Mouse (Mus musculus) heart, embryonic 15.5 days (tissue): ENCODE data around the gene R3hdm1. TPM values are rescaled to one million over a fixed set of nuclear protein-coding genes. Genes with fewer than 3 reads are reported as not detected.
"Not testable (repeated sequence)": the region's sequence is repeated elsewhere in the genome, so short reads cannot be mapped to it uniquely, and the experiment has no call there.

Source experiments
- ATAC-seq: fragments of 200-750 bp; cut with Nextera tagmentation; replicated peaks from 2 replicates; pipeline ENCODE4 v1.8.0; 2017; ENCODE audit warnings: low read depth, moderate TSS enrichment; ENCODE audit not compliant: insufficient number of reproducible peaks, insufficient read depth, low FRiP score
- H3K27ac ChIP-seq: fragments of 300-500 bp; sonication (generic); 2 replicates; pipeline ENCODE4 v1.5.1; 2015; ENCODE audit warnings: mild to moderate bottlenecking, inconsistent platforms
- H3K27me3 ChIP-seq: fragments of 300-500 bp; sonication (generic); 2 replicates; pipeline ENCODE4 v1.6.1; 2015; ENCODE audit warnings: inconsistent platforms
- H3K36me3 ChIP-seq: fragments of 300-500 bp; sonication (generic); 2 replicates; pipeline ENCODE4 v1.6.1; 2015; ENCODE audit warnings: mild to moderate bottlenecking, inconsistent platforms
- H3K4me1 ChIP-seq: fragments of 300-500 bp; sonication (generic); replicated peaks from 2 replicates; pipeline ENCODE4 v1.6.1; 2015; ENCODE audit warnings: inconsistent platforms
- H3K4me2 ChIP-seq: fragments of 300-500 bp; sonication (generic); 2 replicates; pipeline ENCODE4 v1.6.1; 2015; ENCODE audit warnings: inconsistent platforms, mild to moderate bottlenecking, moderate library complexity
- H3K4me3 ChIP-seq: fragments of 300-500 bp; sonication (generic); 2 replicates; pipeline ENCODE4 v1.5.1; 2015; ENCODE audit warnings: mild to moderate bottlenecking, inconsistent platforms
- H3K9ac ChIP-seq: fragments of 300-500 bp; sonication (generic); 2 replicates; pipeline ENCODE4 v1.6.1; 2015; ENCODE audit warnings: mild to moderate bottlenecking, inconsistent platforms
- H3K9me3 ChIP-seq: fragments of 300-500 bp; sonication (generic); replicated peaks from 2 replicates; pipeline ENCODE4 v1.6.1; 2016; ENCODE audit warnings: inconsistent platforms
- WGBS: fragments of 180-500 bp; shearing (Covaris S2); methylation state at CpG from one replicate; pipeline ENCODE4 v1.1.7; 2015; ENCODE audit warnings: mixed read lengths; 5-methylcytosine and 5-hydroxymethylcytosine counted together
- polyA plus RNA-seq: library from polyadenylated mRNA; unstranded; fragments of >200 nt; fragmentation: Nextera tagmentation; extraction: Ambion mirVana; gene quantifications from 2 replicates; pipeline ENCODE4 v1.2.1, GENCODE M21; 2015

R3hdm1 gene
- polyA plus RNA-seq, 1 experiment from 2014 or later = 46.2 TPM

- WGBS = 91% methylated on average over 2 of the region's 2 CpGs
- no peaks in the 10 kb centered on the region for H3K9me3 ChIP-seq
Measured at GRCm38 (mm10) chr1:128077788-128078187, 25.3 kb upstream of the R3hdm1 start.

GRCm38 (mm10) chr1:128078646-128079045, 24.5 kb upstream of the R3hdm1 start:
- ATAC-seq = no peak
- Histone ChIP-seq H3K27me3 (no peaks in the 10 kb centered on the region), H3K9ac (no peak overlapping the region), H3K27ac (no peak overlapping the region), H3K4me1 (peaks cover 10% of the 10 kb centered on the region), H3K4me3 (no peak overlapping the region), H3K4me2 (no peak overlapping the region), H3K9me3 (no peaks in the 10 kb centered on the region), H3K36me3 (no peaks in the 10 kb centered on the region)
- WGBS = 94% methylated on average over 1 of the region's 1 CpGs

More at GRCm38 (mm10) chr1:128077788-128078187, 25.3 kb upstream of the R3hdm1 start:
- no peaks in the 10 kb centered on the region for H3K27me3 ChIP-seq
- H3K27ac ChIP-seq = no peak overlapping the region
- H3K4me2 ChIP-seq = no peak overlapping the region
- peaks cover 8% of the 10 kb centered on the region for H3K4me1 ChIP-seq
- H3K9ac ChIP-seq = no peak overlapping the region
- no peak for ATAC-seq
- H3K4me3 ChIP-seq = no peak overlapping the region
- H3K36me3 ChIP-seq = no peaks in the 10 kb centered on the region

- Histone ChIP-seq H3K4me1 (peaks cover 10% of the 10 kb centered on the region), H3K9ac (no peak overlapping the region), H3K27me3 (no peaks in the 10 kb centered on the region), H3K9me3 (no peaks in the 10 kb centered on the region), H3K4me2 (no peak overlapping the region), H3K36me3 (no peaks in the 10 kb centered on the region), H3K4me3 (no peak overlapping the region), H3K27ac (peak overlapping the region; percentile 47)
- ATAC-seq = peak; percentile 63; the same call in 1 of the 2 replicates
- WGBS = 59% methylated on average over 5 of the region's 5 CpGs
Measured at GRCm38 (mm10) chr1:128080936-128081696, 22.0 kb upstream of the R3hdm1 start.

DNA sequence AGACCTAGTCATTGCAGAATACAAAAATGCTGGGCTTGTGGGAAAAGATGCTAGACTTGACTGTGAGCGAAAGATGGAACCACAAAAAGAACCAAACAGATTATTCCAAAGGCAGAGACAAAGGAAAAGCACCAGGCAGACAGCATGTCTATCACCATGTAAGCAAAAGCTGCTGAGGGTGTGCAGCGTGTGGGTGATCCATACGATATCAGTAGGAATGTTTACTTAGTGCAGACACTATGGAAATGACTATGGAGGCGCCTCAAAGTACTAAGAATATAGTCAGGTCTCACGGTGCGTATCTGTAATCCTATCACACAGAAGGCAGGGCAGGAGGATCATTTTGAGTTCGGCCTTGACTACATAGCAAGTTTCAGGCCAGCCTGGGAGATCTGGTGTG, 21.2 kb upstream of the R3hdm1 start:
- no peaks in the 10 kb centered on the region for H3K36me3 ChIP-seq
- no peaks in the 10 kb centered on the region for H3K27me3 ChIP-seq
- WGBS = 74% methylated on average over 7 of the region's 7 CpGs
- no peak overlapping the region for H3K4me3 ChIP-seq
- H3K27ac ChIP-seq = no peak overlapping the region
- H3K9me3 ChIP-seq = no peaks in the 10 kb centered on the region
- peaks cover 10% of the 10 kb centered on the region for H3K4me1 ChIP-seq
- no peak overlapping the region for H3K4me2 ChIP-seq
- H3K9ac ChIP-seq = no peak overlapping the region
- no peak for ATAC-seq

GRCm38 (mm10) chr1:128082800-128083199, 20.3 kb upstream of the R3hdm1 start:
- Histone ChIP-seq H3K27me3 (no peaks in the 10 kb centered on the region), H3K27ac (no peak overlapping the region), H3K4me3 (no peak overlapping the region), H3K9ac (no peak overlapping the region), H3K9me3 (no peaks in the 10 kb centered on the region), H3K4me2 (no peak overlapping the region), H3K4me1 (peaks cover 10% of the 10 kb centered on the region), H3K36me3 (no peaks in the 10 kb centered on the region)
- WGBS = 75% methylated on average over 7 of the region's 7 CpGs
- ATAC-seq = 0 out of 2 replicates have a peak, but pooled peaks have one; percentile 18

GRCm38 (mm10) chr1:128094686-128095085, 8.4 kb upstream of the R3hdm1 start:
- H3K9ac ChIP-seq = no peak overlapping the region
- H3K4me3 ChIP-seq = no peak overlapping the region
- no peak overlapping the region for H3K4me2 ChIP-seq
- no peak overlapping the region for H3K27ac ChIP-seq
- no peaks in the 10 kb centered on the region for H3K4me1 ChIP-seq
- H3K36me3 ChIP-seq = peaks cover 11% of the 10 kb centered on the region
- H3K9me3 ChIP-seq = no peaks in the 10 kb centered on the region
- ATAC-seq = no peak
- WGBS = 95% methylated on average over 2 of the region's 2 CpGs
- no peaks in the 10 kb centered on the region for H3K27me3 ChIP-seq

DNA sequence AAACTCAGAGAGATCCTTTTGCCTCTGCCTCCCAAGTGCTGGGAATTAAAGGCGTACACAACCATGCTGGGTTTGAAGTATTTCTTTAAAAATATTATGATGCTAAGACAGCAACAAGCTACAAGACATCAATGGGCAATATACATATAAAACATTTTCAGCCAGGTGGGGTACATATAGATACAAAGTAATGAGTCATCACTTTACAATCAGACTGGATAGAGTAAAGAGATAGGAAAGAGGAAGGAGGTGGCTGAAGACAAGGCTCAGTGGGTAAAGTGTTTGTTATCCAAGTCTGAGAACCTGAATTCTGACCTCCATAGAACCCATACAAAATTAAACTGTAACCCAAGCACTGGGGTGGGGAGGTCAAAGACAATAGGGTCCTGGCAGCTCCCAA, 4.8 kb upstream of the R3hdm1 start:
- Histone ChIP-seq H3K9ac (no peak overlapping the region), H3K9me3 (no peaks in the 10 kb centered on the region), H3K4me1 (no peaks in the 10 kb centered on the region), H3K36me3 (no peaks in the 10 kb centered on the region), H3K27ac (no peak overlapping the region), H3K4me3 (no peak overlapping the region), H3K4me2 (no peak overlapping the region), H3K27me3 (no peaks in the 10 kb centered on the region)
- no peak for ATAC-seq
- WGBS = 87% methylated on average over 1 of the region's 1 CpGs

GRCm38 (mm10) chr1:128102251-128102640, 855 bp upstream of the R3hdm1 start:
- no peaks in the 10 kb centered on the region for H3K9me3 ChIP-seq
- H3K27ac ChIP-seq = peak overlapping the region; percentile 89
- H3K36me3 ChIP-seq = no peaks in the 10 kb centered on the region
- H3K4me1 ChIP-seq = peaks cover 10% of the 10 kb centered on the region
- no peak for ATAC-seq
- peak overlapping the region; percentile 65 for H3K4me2 ChIP-seq
- peak overlapping the region; percentile 74 for H3K4me3 ChIP-seq
- 0% methylated on average over 15 of the region's 15 CpGs for WGBS
- H3K27me3 ChIP-seq = no peaks in the 10 kb centered on the region
- H3K9ac ChIP-seq = peak overlapping the region; percentile 51

- WGBS = under 1% methylated on average over 43 of the region's 47 CpGs
- Histone ChIP-seq H3K27me3 (no peaks in the 10 kb centered on the region), H3K4me1 (peaks cover 10% of the 10 kb centered on the region), H3K9me3 (no peaks in the 10 kb centered on the region), H3K4me2 (peak overlapping the region; percentile 71), H3K36me3 (no peaks in the 10 kb centered on the region), H3K9ac (peak overlapping the region; percentile 74), H3K27ac (peak overlapping the region; percentile 93), H3K4me3 (peak overlapping the region; percentile 74)
- peak; percentile 33 for ATAC-seq
Measured at GRCm38 (mm10) chr1:128103520-128104088, 503 bp downstream of the R3hdm1 start.

DNA sequence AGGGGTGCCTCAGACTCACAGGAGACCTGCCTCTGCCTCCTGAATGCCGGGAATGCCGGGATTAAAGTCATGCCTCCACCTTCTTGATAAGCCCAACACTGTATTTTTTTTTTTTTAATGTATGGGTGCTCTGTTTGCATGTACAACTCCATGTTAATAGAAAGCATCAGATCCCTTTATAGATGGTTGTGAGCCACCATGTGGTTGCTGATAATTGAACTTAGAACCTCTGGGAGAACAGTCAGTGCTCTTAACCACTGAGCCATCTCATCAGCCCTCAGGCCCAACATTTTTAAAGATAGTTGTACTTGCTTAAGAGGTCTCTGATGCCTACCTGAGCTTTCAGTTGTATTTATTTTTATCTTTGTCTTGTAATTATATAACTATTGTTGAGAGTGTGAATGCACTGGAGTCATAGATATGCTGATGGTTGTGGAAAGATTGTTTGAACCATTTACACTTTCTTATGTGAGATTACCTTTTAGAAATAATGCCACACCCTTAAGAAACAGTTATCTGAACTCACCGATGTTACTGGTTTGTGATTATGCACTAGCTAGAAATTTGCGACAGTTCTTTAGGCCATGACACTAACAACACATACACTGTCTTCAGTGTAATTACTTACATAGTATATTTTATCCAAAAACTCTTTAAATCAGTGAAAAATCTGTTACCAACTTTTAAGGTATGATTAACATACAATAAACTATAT, 18.0 kb downstream of the R3hdm1 start:
- Histone ChIP-seq H3K4me1 (0 out of 2 replicates have a peak, but pooled peaks cover 3% of the 10 kb centered on the region), H3K36me3 (no peaks in the 10 kb centered on the region), H3K27me3 (no peaks in the 10 kb centered on the region), H3K4me2 (no peak overlapping the region), H3K4me3 (no peak overlapping the region), H3K27ac (no peak overlapping the region), H3K9me3 (no peaks in the 10 kb centered on the region), H3K9ac (no peak overlapping the region)
- ATAC-seq = no peak
- 86% methylated on average over 4 of the region's 4 CpGs for WGBS

GRCm38 (mm10) chr1:128136222-128136621, 33.1 kb downstream of the R3hdm1 start:
- not testable (repeated sequence) for H3K4me3 ChIP-seq

More at GRCm38 (mm10) chr1:128136222-128136621, 33.1 kb downstream of the R3hdm1 start:
- not testable (repeated sequence) for H3K36me3 ChIP-seq, H3K9ac ChIP-seq, H3K27ac ChIP-seq, H3K4me2 ChIP-seq, H3K9me3 ChIP-seq, ATAC-seq, H3K27me3 ChIP-seq, H3K4me1 ChIP-seq
